Mouse (Mus musculus) adrenal gland (tissue): ENCODE data around the gene Aqp2.

Source experiments
- intact Hi-C: fragments of 180-260 bp; cut with DNase I; formaldehyde crosslinking; loops from one replicate; pipeline ENCODE4 v1.15.1; 2025
- long read RNA-seq, 2 experiments: library from polyadenylated mRNA; unstranded; transcript quantifications; one replicate each; pipeline ENCODE4 v2.0.0; 2020; ENCODE audit warnings: borderline replicate concordance in 1 of 2; ENCODE audit not compliant: insufficient replicate concordance in 1 of 2

Gene Aqp2
- long read RNA-seq, experiment 1: 0 reads
- long read RNA-seq, experiment 2: 0 reads

DNA sequence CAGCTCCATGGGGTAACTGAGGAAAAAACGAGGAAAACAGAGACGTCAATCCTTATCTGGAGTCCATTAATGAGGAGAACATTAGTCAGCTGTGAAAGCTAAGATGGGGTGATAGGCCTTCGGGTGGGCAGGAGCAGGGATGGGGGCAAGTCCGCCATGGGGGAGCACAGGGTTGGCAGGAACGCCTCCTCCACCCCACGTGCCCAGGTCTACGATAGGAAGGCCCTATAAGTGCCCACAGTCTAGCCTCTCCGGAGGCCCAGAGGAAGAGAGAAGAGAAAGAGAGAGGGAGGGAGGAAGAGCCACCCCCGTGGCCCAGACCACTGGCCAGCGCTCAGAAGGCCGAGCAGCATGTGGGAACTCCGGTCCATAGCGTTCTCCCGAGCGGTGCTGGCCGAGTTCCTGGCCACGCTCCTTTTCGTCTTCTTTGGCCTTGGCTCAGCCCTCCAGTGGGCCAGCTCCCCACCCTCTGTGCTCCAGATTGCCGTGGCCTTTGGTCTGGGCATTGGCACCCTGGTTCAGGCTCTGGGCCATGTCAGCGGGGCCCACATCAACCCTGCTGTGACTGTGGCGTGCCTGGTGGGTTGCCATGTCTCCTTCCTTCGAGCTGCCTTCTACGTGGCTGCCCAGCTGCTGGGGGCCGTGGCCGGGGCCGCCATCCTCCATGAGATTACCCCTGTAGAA lies at the start of gene Aqp2:
Aqp2 (plus strand) TSS at position 254 of the 684 bp plus-strand sequence.
- intact Hi-C loops: no loop called here

DNA sequence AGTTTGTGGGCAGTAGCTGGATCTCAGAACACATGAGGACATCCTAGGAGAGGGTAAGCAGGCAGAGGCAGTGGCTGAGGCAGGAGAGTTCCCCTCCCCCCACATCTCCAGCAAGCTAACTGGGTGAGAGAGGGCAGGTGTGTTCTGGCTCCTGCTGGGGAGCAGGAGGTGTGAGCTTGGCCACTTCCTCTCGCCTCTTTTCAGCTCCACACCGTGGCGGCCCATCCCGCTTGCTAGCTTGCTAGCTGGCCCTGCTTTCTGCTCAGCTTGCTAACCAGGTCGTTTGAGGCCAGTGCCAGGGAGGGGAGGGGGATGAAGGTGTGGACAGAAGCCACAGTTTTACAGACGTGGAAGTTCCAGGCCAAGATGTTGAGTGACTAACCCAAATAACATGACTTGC lies 47.7 kb upstream of the Aqp2 start:
- intact Hi-C loops: no loop called here

DNA sequence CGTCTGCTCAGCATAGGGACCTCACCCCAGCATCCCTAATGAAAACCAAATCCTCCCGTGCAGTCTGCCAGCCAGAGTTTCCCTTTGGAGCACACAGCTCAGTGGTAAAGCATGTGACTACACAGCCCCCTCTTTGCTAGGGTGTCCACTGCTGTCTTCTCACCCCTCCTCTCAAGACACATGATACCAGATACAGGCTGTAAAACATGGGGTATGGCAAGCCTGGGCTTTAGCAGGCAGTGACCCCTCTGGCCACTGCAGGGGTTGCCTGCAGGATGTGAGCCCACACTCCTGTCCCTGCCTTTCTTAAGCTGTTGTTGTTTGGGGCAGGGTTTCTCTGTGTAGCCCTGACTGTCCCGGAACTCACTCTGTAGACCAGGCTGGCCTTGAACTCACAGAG lies 46.8 kb upstream of the Aqp2 start:
- intact Hi-C loops: no loop called here

DNA sequence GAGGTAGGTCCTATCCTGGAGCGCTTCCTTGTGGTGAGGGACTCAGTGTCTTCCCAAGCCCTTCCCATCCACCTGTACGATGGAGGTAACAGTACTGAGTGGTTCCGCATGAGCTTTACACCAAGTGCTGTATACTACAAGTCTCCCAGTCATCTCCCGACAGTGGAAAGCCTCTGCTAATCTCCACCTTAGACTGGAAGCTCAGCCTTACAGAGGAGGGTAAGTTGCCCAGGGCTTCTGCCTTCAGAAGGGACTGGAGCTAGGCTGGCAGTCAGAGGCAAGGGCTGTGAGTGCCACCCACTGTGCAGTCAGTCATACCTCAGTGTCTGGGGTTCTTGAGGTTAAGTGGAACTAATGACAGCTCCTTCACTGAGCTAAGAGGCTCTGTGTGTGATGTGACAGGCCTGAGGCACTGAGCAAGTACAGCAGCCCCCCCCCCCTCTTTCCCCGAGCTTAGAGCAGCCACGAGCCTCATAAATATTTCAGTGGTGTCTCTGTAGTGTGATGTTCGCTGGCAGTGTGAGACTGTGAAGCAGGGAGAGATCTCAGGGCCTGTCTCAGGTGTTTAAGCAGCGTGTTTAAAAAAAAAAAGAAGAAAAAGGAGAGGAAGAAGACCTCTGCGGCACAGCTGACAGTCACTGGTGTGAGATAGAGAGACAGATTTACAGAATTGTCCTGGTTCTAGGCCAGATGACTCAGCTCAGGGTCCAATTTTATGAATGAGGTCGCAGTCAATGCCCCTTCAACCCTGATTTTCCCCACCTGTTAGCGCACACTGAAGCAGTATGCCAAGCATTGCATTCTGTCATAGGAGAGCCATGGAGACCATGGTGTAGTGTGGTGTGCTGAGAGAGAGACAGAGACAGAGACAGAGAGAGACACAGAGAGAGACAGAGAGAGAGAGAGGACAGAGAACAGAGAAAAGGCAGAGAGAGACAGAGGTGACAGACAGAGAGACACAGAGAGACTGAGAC lies 41.7 kb upstream of the Aqp2 start:
- intact Hi-C loops: no loop called here

DNA sequence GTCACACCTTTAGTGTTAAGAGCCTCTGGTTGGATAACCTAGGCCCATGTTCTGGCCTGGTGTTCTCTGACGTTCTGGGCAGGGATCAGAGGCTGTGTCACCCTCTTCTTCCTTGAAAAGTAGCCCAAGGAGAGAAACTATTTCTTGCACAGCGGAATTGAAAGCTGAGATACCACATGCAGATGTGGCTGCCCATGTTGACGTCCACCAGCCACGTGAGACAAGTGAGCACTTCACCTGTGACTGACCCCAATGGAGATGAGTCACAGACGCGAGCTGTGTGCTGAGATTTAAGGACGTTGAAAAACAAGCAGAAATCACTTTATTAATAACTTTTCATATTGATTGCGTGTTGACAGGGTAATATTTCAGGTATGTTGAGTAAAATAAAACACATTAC lies 39.0 kb upstream of the Aqp2 start:
- intact Hi-C loops: no loop called here

- intact Hi-C loops: no loop called here
Measured at GRCm38 (mm10) chr15:99544047-99544446, 34.8 kb upstream of the Aqp2 start.

DNA sequence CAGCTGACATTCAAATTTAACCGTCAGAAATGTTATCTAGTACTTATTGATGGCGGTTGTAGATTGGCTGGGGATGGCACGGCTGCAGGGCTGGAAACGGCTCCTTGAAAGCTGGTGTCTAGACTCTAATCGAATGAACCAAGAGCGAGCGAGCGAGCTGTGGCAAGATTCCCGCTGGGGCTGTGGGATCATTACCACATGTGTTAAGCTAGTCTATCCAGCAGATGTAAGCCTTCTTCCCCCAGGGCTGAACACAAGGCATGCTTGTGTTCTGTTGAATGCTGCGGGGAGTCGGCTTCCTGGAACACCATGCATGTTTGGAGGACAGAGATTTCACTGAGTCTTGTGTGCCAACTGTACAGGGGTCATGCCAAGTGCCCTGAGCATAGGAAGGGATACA lies 32.3 kb upstream of the Aqp2 start:
- intact Hi-C loops: no loop called here

GRCm38 (mm10) chr15:99547732-99548131 lies 31.1 kb upstream of the Aqp2 start:
- intact Hi-C loops: no loop called here

DNA sequence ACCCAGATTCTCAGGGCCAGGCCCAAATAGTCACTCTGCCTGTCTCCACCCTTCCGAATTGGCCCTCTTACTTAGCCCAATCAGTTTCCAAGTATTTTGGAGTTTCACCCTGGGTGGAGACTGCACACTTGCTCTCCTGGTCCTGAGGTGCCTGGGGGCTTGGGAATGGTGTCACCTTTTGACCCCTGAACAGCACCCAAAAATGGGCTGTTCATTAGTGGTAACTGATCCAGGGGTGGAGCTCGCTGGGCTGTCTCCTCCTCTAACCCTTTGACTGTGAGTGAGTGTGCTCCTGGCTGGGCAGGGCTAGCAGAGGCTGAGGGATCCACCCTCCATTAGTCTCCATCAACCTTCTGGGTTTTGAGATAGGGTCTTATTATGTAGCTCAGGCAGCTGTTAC lies 29.0 kb upstream of the Aqp2 start:
- intact Hi-C loops: no loop called here

GRCm38 (mm10) chr15:99553767-99554166 lies 25.1 kb upstream of the Aqp2 start:
- intact Hi-C loops: no loop called here

DNA sequence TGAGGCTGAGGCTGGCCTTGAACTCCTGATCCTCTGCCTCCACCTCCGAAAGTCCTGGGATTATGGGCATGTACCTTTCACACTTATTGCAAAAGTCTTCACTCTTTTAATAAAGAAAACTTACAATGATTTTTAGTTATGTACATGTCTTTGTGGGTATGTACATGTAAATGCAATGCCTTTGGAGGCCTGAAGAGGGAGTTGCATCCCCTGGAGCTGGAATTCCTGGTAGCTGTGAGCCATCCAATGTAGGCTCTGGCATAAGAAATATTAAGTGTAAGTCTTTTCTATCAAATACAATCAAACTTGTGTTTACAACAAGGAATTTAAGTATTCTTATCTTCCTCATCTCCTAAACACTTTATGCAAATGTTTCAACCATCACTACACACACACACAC lies 19.9 kb upstream of the Aqp2 start:
- intact Hi-C loops: no loop called here

GRCm38 (mm10) chr15:99560246-99560645 lies 18.6 kb upstream of the Aqp2 start:
- intact Hi-C loops: no loop called here

DNA sequence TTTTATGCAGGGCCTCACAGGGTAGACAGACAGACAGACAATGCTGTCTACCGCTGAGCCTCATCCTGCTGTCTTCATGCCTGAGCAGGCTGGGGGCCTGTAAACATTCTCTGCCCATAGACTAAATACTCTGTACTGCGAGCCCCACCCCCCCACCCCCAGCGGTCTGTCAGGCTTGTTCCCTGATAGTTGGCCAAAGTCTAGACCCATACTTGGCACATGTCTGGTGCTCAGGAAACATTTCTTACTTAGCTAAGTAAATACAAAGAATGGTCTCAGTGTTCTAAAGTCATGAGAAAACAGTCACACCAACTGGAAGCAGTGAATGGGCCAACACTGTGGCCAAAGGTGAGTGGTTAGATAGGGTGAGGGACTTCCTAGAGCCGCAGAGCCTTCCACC lies 11.5 kb upstream of the Aqp2 start:
- intact Hi-C loops: no loop called here

DNA sequence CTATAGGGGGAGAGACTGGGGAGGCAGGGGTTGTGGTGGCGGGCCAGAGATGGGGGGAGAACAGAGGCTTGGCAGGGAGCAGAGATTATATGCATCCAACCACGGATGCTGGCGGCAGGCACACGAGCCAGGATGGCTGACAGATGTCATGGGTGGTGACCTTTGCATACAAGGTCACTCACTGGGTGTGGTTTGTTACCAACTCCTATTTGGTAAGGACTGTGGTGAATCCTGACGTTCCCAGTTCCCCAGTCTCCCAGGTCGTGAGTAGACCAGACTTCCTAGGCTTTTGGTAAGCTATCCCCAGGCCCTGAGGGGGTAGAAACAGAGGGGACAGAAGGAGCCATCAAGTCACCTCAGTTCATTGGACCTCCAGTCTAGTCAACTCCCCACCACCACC lies 10.2 kb upstream of the Aqp2 start:
- intact Hi-C loops: no loop called here

GRCm38 (mm10) chr15:99569123-99569522 lies 9.7 kb upstream of the Aqp2 start:
- intact Hi-C loops: no loop called here

GRCm38 (mm10) chr15:99583463-99584344 lies 4.8 kb downstream of the Aqp2 start:
- intact Hi-C loops: no loop called here

DNA sequence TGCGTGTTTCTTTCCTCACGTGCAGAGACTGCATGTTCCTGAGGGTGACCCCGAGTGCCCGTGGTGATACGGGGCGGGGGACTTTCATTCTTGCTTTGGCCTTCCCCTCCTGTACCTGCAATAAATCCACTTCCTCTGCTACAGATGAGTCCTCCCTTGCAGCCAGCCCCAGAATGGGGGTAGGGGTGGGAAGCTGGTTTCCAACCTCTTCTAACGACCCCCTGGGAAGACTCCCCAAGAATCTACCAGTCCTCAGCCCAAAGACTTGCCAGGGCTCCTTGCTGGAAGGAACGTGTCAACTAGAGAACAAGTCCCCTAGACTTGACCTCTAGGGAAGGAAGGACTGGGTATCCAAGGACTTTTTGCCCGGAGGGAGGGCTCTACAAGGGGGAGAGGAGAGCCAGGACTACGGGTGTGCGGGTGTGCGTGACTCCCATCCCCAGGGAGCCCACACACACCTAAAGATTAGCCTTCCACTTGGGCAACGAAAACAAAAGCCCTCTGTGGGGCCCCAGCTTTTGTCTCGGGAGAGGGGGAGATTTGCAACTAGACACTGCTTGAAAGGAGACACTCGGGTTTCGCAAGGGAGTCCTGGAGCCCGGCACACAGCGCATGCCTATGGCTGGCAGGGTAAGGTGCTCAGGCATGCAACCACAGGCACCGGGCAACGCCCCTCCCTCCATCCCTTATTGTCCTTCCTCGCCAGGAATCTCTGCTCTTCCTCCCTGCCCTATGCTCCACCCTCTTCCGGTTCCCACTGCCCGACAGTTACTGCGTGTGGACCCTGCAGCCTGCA lies 5.8 kb downstream of the Aqp2 start:
- intact Hi-C loops: no loop called here

DNA sequence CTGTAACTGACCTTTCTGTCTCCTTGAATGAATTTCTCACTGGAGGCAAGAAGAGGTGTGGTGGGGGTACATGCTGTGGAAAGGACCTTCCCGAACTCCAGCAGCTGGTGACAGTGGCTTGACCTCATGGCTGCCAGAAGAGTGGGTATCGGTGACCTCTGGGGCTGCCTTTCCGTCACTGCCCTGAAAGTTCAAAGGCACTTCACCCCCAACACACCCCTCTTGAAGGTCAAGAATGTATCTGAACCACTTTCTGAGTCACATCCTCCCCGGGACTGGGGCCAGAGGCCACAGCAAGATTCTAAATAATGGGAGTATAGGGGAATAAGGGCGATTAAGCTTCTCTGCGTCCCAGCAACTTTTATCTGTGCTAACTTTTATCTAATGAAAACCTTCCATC lies 6.9 kb downstream of the Aqp2 start:
- intact Hi-C loops: no loop called here

- intact Hi-C loops: no loop called here
Measured at GRCm38 (mm10) chr15:99586525-99586924, 7.7 kb downstream of the Aqp2 start.

DNA sequence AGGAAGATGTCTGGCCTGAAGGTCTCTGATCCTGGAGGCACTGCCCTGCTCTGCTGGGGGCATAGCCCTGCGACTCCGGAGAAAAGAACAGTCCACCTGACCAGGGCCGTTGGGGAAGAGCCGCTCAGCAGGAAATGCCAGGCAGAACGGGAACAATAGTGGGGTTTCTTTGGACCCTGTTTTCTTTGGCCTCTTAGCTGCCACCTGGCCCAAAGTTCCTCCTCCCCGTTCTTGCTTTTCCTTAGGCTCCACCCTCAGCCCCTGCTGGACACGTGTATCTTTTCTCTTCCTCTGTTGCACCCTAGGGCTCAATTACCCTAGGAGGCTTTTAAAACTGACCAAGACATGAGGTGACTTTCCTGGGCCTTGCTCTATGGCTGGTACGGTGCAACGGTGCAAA lies 10.4 kb downstream of the Aqp2 start:
- intact Hi-C loops: no loop called here

- intact Hi-C loops: loop anchor here (10.0 kb wide), 1 partner anchor 315 kb away; no protein-coding TSS in a partner anchor
Measured at GRCm38 (mm10) chr15:99589704-99590103, 10.8 kb downstream of the Aqp2 start.
